Mouse (Mus musculus): ENCODE measurements around the gene Ugt1a8. TPM values are rescaled to one million over a fixed set of nuclear protein-coding genes. Genes with fewer than 3 reads are reported as not detected.
"Not testable (repeated sequence)": the region's sequence is repeated elsewhere in the genome, so short reads cannot be mapped to it uniquely, and the experiment has no call there.

The Ugt1a8 gene
- polyA plus RNA-seq, 1 experiment, result not detected

DNA sequence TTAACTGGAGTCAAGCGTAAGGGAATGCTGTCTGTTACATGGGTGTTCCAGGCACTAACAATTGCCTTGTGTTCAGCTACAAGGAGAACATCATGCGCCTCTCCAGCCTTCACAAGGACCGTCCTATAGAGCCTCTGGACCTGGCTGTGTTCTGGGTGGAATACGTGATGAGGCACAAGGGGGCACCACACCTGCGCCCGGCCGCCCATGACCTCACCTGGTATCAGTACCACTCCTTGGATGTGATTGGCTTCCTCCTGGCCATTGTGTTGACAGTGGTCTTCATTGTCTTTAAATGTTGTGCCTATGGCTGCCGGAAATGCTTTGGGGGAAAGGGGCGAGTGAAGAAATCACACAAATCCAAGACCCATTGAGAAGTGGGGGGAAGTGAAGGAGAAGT lies 130.4 kb downstream of the Ugt1a8 start:
- Histone ChIP-seq H3K4me1 (ENCODE audit: control insufficient read depth, insufficient read depth, low read length) (no peaks in the 10 kb centered on the region), H3K4me3 (replicated peaks; ENCODE audit: extremely low read depth, low read depth, low read length) (no peak overlapping the region)
- no peak for DNase-seq
- WGBS, result 74% methylated on average over 9 of the region's 9 CpGs
- TF ChIP-seq CTCF (IDR thresholded peaks at IDR 0.05; ENCODE audit: insufficient read depth, low read length) (no peak), POLR2A (IDR thresholded peaks at IDR 0.05; ENCODE audit: borderline replicate concordance, extremely low read depth, low read depth, low read length) (no peak)

DNA sequence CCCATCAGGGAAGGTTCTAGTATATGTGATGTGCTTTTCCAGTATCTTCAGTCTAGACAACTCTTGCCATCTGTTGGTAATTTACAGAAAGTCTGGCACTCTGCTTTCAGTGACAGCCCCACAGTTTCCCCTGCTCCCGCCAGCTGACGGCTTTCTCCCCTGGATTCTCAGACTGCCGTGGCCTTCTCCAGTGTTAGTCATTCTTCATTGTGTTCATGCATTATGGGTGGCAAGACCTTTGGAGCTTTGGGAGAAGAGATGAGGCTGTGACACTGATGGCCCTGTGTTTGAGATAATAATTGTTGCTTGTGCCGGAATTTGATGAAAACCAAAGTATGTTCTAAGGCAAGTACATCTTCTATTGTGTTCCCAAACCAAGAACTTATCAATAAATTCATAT lies 131.0 kb downstream of the Ugt1a8 start:
- TF ChIP-seq POLR2A (IDR thresholded peaks at IDR 0.05; ENCODE audit: borderline replicate concordance, extremely low read depth, low read depth, low read length) (no peak), CTCF (IDR thresholded peaks at IDR 0.05; ENCODE audit: insufficient read depth, low read length) (no peak)
- H3K4me3 ChIP-seq (replicated peaks; ENCODE audit: extremely low read depth, low read depth, low read length), result no peak overlapping the region
- WGBS, result 47% methylated on average over 4 of the region's 4 CpGs
- no peak for DNase-seq
- no peaks in the 10 kb centered on the region for H3K4me1 ChIP-seq (ENCODE audit: control insufficient read depth, insufficient read depth, low read length)

DNA sequence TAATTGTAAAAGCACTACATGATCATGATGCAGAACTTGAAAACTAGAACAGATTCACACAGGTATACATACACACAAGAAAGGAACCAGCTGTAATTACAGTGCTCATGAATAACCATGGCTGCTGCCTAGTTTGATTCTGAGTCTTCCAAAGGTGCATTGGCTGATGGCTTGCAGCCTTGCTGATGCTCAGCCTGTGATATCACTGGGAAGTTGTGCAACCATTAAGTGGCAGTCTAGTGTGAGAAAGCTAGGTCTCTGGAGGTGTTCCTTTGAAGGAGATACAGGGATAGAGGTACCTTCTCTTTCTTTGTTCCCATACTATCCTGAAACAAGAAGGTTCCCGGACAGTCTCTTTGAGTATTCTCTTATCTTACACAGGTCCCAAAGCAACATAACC lies 131.4 kb downstream of the Ugt1a8 start:
- 20% methylated on average over 1 of the region's 1 CpGs for WGBS
- Histone ChIP-seq H3K4me1 (ENCODE audit: control insufficient read depth, insufficient read depth, low read length) (no peaks in the 10 kb centered on the region), H3K4me3 (replicated peaks; ENCODE audit: extremely low read depth, low read depth, low read length) (no peak overlapping the region)
- TF ChIP-seq CTCF (IDR thresholded peaks at IDR 0.05; ENCODE audit: insufficient read depth, low read length) (no peak), POLR2A (IDR thresholded peaks at IDR 0.05; ENCODE audit: borderline replicate concordance, extremely low read depth, low read depth, low read length) (no peak)
- DNase-seq, result no peak

DNA sequence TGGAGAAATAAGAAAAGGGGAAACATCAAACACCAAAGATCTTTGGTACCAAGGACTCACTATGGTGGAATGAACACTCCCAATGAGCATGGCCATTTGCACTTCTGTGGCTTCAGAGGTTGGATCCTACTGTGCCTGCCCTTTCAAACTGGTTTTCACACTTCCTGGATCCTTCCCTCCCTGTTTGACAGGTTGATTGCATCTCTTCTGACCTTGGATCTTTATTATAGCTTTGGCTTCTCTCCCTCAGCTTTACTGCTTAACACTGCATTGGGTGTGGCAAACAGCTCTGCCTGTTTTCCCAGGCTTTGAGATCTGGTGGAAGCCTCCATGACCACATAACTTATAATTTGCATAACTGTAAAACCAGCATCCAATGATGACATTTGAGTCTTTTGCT lies 132.7 kb downstream of the Ugt1a8 start:
- DNase-seq, result peak; percentile 7
- TF ChIP-seq CTCF (IDR thresholded peaks at IDR 0.05; ENCODE audit: insufficient read depth, low read length) (no peak), POLR2A (IDR thresholded peaks at IDR 0.05; ENCODE audit: borderline replicate concordance, extremely low read depth, low read depth, low read length) (no peak)

DNA sequence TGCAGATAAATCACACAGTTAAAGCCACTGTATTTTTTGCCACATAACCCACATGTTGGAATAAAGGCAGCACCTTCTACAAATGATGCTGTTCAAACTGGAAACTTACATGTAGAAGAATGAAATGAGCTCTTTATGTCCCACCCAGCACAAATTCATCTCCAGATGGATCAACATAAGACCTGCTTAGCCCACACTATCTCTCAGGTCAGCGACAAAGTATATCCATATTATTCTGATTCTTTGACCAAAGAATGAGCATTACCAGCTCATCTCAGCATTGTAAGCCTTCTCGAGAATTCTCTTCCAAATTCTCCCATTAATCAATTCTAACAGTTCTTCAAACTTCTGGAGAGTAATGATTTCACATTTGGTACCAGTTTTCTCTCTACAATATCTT lies 134.6 kb downstream of the Ugt1a8 start:
- no peak for DNase-seq
- TF ChIP-seq CTCF (IDR thresholded peaks at IDR 0.05; ENCODE audit: insufficient read depth, low read length), result no peak
- TF ChIP-seq POLR2A (IDR thresholded peaks at IDR 0.05; ENCODE audit: borderline replicate concordance, extremely low read depth, low read depth, low read length), result no peak
- Histone ChIP-seq H3K4me1 (ENCODE audit: control insufficient read depth, insufficient read depth, low read length) (no peaks in the 10 kb centered on the region), H3K4me3 (replicated peaks; ENCODE audit: extremely low read depth, low read depth, low read length) (no peak overlapping the region)
- WGBS, result 48% methylated on average over 2 of the region's 2 CpGs

More for the DNA sequence above, 132.7 kb downstream of the Ugt1a8 start:
- H3K4me1 ChIP-seq (ENCODE audit: control insufficient read depth, insufficient read depth, low read length), result no peaks in the 10 kb centered on the region
- H3K4me3 ChIP-seq (replicated peaks; ENCODE audit: extremely low read depth, low read depth, low read length), result no peak overlapping the region

DNA sequence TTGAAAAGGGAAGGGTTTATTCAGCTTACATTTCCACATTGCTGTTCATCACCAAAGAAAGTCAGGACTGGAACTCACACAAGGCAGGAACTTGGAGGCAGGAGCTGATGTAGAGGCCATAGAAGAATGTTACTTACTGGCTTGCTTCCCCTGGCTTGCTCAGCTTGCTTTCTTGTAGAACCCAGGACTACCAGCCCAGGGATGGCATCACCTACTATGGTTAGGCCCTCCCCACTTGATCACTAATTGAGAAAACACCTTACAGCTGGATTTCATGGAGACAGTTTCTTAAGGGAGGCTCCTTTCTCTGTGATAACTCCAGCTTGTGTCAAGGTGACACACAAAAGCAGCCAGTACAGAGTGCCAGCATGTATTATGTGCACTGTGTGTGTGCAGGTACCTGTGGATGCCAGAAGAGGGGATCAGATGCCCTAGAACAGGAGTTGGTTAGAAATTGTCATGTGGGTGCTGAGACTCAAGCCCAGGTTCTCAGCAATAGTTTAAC lies 135.4 kb downstream of the Ugt1a8 start:
- H3K4me3 ChIP-seq (replicated peaks; ENCODE audit: extremely low read depth, low read depth, low read length); H3K4me1 ChIP-seq (ENCODE audit: control insufficient read depth, insufficient read depth, low read length): not testable (repeated sequence)
- DNase-seq, result peak; percentile 6

DNA sequence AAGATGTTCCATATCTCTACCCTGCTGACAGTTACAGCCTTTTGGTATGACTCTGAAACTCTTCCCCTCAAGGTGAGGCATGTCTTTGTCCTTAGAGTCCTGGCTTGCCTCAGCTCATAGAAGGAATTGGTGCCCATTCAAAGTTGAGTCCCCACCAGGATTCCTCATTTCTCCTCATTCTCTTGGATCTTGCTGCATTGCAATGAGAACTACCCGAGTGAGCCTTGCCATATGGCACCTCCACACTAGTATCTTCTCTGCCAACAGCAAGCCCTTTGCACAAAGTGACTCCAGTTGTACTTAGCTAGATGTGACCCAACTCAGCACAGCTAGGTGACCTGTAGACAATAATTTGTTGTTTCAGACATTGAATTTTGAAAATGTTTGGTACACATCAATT lies 136.0 kb downstream of the Ugt1a8 start:
- H3K4me3 ChIP-seq (replicated peaks; ENCODE audit: extremely low read depth, low read depth, low read length), result no peak overlapping the region
- no peaks in the 10 kb centered on the region for H3K4me1 ChIP-seq (ENCODE audit: control insufficient read depth, insufficient read depth, low read length)
- TF ChIP-seq POLR2A (IDR thresholded peaks at IDR 0.05; ENCODE audit: borderline replicate concordance, extremely low read depth, low read depth, low read length), result no peak
- no peak for TF ChIP-seq CTCF (IDR thresholded peaks at IDR 0.05; ENCODE audit: insufficient read depth, low read length)
- DNase-seq, result peak; percentile 10
- WGBS, result 40% methylated on average over 1 of the region's 1 CpGs

DNA sequence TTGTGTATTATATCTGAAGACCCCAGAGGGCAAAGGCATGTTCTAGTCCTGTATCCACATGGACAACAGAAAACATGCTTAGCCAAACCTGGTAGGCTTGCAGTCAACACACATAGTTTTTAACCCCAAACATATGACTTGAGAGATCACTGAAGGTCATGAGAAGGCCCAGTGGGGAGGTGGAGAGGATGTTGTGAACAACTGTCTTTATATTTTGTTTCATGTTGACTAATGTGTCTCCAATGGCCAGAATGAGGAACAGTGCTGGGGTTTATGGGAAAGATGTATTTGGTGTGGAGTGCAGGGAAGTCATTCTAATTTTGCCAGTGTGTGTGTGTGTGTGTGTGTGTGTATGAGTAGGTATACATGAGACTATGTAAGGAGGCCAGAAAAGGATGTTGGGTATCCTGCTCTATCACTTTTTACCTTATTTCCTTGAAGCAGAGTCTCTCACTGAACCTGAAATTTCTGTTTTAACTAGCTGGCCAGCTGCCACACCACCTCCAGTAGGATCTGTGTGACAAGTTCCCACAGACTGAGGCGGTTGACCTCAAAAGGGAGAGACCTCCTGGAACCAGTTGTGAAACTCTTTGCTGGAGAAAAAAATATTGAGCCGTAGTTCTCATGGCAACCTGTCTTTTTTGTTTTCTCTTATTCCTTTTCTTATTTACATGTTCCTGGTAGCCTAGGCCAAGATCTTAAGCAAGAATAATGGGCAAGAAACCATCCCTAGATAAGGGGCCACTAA lies 136.6 kb downstream of the Ugt1a8 start:
- no peaks in the 10 kb centered on the region for H3K4me1 ChIP-seq (ENCODE audit: control insufficient read depth, insufficient read depth, low read length)
- TF ChIP-seq POLR2A (IDR thresholded peaks at IDR 0.05; ENCODE audit: borderline replicate concordance, extremely low read depth, low read depth, low read length), result no peak
- no peak for TF ChIP-seq CTCF (IDR thresholded peaks at IDR 0.05; ENCODE audit: insufficient read depth, low read length)
- DNase-seq, result peak; percentile 43
- 54% methylated on average over 2 of the region's 2 CpGs for WGBS
- H3K4me3 ChIP-seq (replicated peaks; ENCODE audit: extremely low read depth, low read depth, low read length), result no peak overlapping the region

DNA sequence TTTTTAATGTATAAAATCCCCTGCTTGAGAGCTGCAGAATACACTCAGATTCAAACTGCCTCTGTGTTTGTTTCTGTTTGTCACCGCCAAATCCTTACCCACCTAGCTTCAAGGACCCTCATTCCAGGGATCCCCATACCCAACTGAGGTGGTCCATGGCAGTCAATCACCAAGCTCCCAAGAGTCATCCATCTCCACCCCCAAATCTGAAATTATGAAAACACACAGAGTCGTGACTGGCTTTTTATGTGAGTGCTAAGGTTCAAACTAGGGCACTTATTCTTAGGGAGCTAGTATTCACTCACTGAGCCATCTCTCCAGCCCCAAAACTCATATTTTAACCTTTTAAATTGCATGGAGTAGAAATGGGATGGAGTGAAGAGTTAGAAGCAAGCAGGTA lies 137.7 kb downstream of the Ugt1a8 start:
- WGBS, result 22% methylated on average over 2 of the region's 2 CpGs
- not testable (repeated sequence) for H3K4me3 ChIP-seq (replicated peaks; ENCODE audit: extremely low read depth, low read depth, low read length); H3K4me1 ChIP-seq (ENCODE audit: control insufficient read depth, insufficient read depth, low read length); DNase-seq

DNA sequence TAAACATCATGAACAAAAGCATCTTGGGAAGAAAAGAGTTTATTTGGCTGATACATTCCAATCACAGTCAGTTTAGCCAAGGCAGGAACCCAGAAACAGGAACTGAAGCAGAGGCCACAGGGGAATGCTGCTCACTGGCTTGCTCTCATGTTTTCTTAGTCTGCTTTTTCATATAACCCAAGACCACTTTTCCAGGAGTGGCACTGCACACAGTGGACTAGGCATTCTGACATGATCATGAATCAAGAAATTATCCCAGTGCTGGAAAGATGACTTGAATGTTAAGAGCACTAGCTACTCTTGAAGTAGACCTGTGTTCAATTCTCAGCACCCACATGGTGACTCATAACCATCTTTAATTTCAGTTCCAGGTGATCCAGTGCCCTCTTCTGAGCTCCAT lies 138.1 kb downstream of the Ugt1a8 start:
- TF ChIP-seq POLR2A (IDR thresholded peaks at IDR 0.05; ENCODE audit: borderline replicate concordance, extremely low read depth, low read depth, low read length) (no peak), CTCF (IDR thresholded peaks at IDR 0.05; ENCODE audit: insufficient read depth, low read length) (no peak)
- Histone ChIP-seq H3K4me1 (ENCODE audit: control insufficient read depth, insufficient read depth, low read length) (no peaks in the 10 kb centered on the region), H3K4me3 (replicated peaks; ENCODE audit: extremely low read depth, low read depth, low read length) (no peak overlapping the region)
- DNase-seq, result no peak
